Mouse (Mus musculus) thymus, adult 2 months (tissue): ENCODE measurements at regions not wholly inside any gene's neighbourhood (a gene's known extent, or its start where the extent isn't known, plus 50 kb on each side); places are given as distances from the start of the nearest gene placed in this dataset.

Experiments
- CTCF ChIP-seq: fragments of 200-500 bp; IDR thresholded peaks from 2 replicates; pipeline ENCODE4 v1.5.1; 2012; ENCODE audit warnings: mild to moderate bottlenecking, control low read depth, low read length, moderate library complexity, borderline replicate concordance; ENCODE audit not compliant: control insufficient read depth, poor library complexity, insufficient read depth; ENCODE audit errors: extremely low read depth
- POLR2A ChIP-seq: fragments of 200-500 bp; IDR thresholded peaks from 2 replicates; pipeline ENCODE4 v1.6.1; 2012; ENCODE audit warnings: mild to moderate bottlenecking, low read length, control low read depth, moderate library complexity; ENCODE audit not compliant: control insufficient read depth, poor library complexity, insufficient read depth; ENCODE audit errors: extremely low read depth

DNA sequence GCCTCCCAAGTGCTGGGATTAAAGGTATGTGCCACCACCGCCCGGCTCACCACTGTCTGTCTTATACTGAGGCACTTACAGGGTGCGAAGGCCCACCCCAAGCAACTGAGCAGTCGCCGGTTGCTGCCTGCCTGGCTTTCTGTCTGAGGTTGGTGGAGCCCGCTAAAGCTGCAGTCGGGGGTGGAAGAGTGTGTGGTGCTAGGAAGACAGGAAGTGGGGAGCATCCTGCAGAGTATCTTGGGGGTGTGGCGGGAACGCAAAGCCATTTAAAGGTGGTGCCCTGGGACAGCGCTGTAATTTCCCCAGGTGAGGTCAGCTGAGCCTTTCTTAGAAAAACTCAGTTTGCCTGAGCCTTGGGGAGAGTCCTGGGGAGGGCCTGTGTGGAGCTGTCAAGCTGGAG, 89.3 kb downstream of the Gadd45g start:
- no peak for TF ChIP-seq CTCF
- no peak for TF ChIP-seq POLR2A
